In the genomic region with DNA sequence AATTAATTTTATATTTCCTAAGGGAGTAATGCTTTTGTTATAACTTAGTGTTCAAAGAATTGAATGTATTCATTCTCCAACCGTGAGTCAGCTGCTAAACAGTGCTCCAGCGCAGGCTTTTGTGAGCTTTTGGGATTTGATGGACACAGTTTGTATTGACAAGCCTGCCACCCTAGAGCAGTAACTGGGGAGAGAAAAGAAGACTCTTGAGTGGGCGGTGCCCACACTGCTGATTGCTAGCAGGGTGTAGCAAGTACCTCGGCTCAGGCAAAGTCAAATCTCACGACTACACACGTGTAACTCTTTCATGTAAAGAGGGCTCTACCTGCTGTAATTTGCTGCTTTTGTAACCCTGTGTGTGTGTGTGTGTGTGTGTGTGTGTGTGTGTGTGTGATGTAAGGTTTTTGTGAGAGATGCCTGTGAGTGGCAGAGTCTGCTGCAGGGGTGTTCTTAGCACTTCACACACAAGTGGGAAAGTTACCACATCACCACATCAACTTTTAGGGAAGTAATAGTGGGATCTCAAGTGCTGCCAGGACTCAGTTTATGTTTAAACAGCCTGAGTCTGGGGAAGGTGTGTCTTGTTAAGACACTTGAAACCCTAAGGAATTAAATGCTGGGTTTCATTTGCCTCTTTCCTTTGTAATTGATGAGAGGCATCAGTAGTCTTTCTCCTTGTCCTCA, we compare ENCODE assay signal across 8 mouse cellular contexts. TPM values are rescaled to one million over a fixed set of nuclear protein-coding genes. Genes with fewer than 3 reads are reported as not detected.
A peak's percentile ranks its signal among the peaks of the same experiment; 100 is the strongest.
DNase-seq lines count a peak whose midpoint lies in the region; ATAC-seq lines count a peak whose summit lies in the region.

No protein-coding gene starts in this region.

- 0 out of 2 replicates have a peak overlapping the region, but pooled peaks have one; percentile 21 for H3K9ac ChIP-seq in embryonic facial prominence, embryonic 14.5 days (ENCODE audit: low read depth, low read length)
- H3K9ac ChIP-seq in kidney, embryonic 15.5 days, result no peak overlapping the region; the same call in 1 of the 2 replicates
- 0 out of 2 replicates have a peak overlapping the region, but pooled peaks have one; percentile 3 for H3K9ac ChIP-seq in midbrain, embryonic 13.5 days (replicated peaks)

- H3K9me3 ChIP-seq in embryonic facial prominence, embryonic 14.5 days (ENCODE audit: control insufficient read depth, low read length), result 0 out of 2 replicates have a peak, but pooled peaks cover 4% of the 10 kb centered on the region
- H3K9me3 ChIP-seq in kidney, embryonic 15.5 days (replicated peaks), result no peaks in the 10 kb centered on the region
- 0 out of 2 replicates have a peak, but pooled peaks cover 2% of the 10 kb centered on the region for H3K9me3 ChIP-seq in midbrain, embryonic 13.5 days

- 41% methylated on average over 6 of the region's 6 CpGs for WGBS in embryonic facial prominence, embryonic 14.5 days
- WGBS in kidney, embryonic 15.5 days, result 24% methylated on average over 6 of the region's 6 CpGs
- WGBS in midbrain, embryonic 13.5 days, result 6% methylated on average over 6 of the region's 6 CpGs

- peak; percentile 29 for DNase-seq in embryo, embryonic 10 days (ENCODE audit: low spot score)
- no peak for DNase-seq in embryo, embryonic 9.5 days (ENCODE audit: extremely low spot score)
- DNase-seq in embryonic facial prominence, embryonic 14.5 days (ENCODE audit: low spot score), result no peak
- DNase-seq in heart, adult 18-20 months, result no peak

- H3K36me3 ChIP-seq in embryonic facial prominence, embryonic 14.5 days (ENCODE audit: control insufficient read depth, insufficient read depth, low read length), result no peaks in the 10 kb centered on the region
- no peaks in the 10 kb centered on the region for H3K36me3 ChIP-seq in kidney, embryonic 15.5 days
- no peaks in the 10 kb centered on the region for H3K36me3 ChIP-seq in midbrain, embryonic 13.5 days

- no peak for ATAC-seq in embryonic facial prominence, embryonic 14.5 days (ENCODE audit: low read depth)
- no peak for ATAC-seq in kidney, embryonic 15.5 days (replicated peaks; ENCODE audit: low FRiP score)
- ATAC-seq in midbrain, embryonic 13.5 days, result no peak
- no peak for ATAC-seq in frontal cortex, adult (ENCODE audit: low TSS enrichment)
- no peak for ATAC-seq in monocyte, adult 5-6 weeks (replicated peaks; ENCODE audit: insufficient number of reproducible peaks, low FRiP score, low TSS enrichment, poor library complexity, severe bottlenecking)

- H3K4me3 ChIP-seq in embryonic facial prominence, embryonic 14.5 days (ENCODE audit: low read depth, low read length), result no peak overlapping the region
- no peak overlapping the region for H3K4me3 ChIP-seq in kidney, embryonic 15.5 days (replicated peaks)
- H3K4me3 ChIP-seq in midbrain, embryonic 13.5 days (replicated peaks), result peak overlapping the region; percentile 18

- no peak overlapping the region; the same call in 1 of the 2 replicates for H3K27ac ChIP-seq in embryonic facial prominence, embryonic 14.5 days (replicated peaks; ENCODE audit: low read depth, low read length)
- H3K27ac ChIP-seq in kidney, embryonic 15.5 days, result peak overlapping the region; percentile 55
- peak overlapping the region; percentile 45; the same call in 1 of the 2 replicates for H3K27ac ChIP-seq in midbrain, embryonic 13.5 days

- H3K4me1 ChIP-seq in embryonic facial prominence, embryonic 14.5 days (ENCODE audit: control insufficient read depth, insufficient read depth, low read length), result peaks cover 30% of the 10 kb centered on the region
- H3K4me1 ChIP-seq in kidney, embryonic 15.5 days, result peaks cover 46% of the 10 kb centered on the region
- peaks cover 41% of the 10 kb centered on the region for H3K4me1 ChIP-seq in midbrain, embryonic 13.5 days (replicated peaks)

- H3K27me3 ChIP-seq in embryonic facial prominence, embryonic 14.5 days (replicated peaks; ENCODE audit: control insufficient read depth, insufficient read depth, low read length), result no peaks in the 10 kb centered on the region
- no peaks in the 10 kb centered on the region for H3K27me3 ChIP-seq in kidney, embryonic 15.5 days
- H3K27me3 ChIP-seq in midbrain, embryonic 13.5 days, result no peaks in the 10 kb centered on the region

- peak overlapping the region; percentile 27 for H3K4me2 ChIP-seq in embryonic facial prominence, embryonic 14.5 days (ENCODE audit: low read depth, low read length)
- H3K4me2 ChIP-seq in kidney, embryonic 15.5 days, result peak overlapping the region; percentile 32
- H3K4me2 ChIP-seq in midbrain, embryonic 13.5 days (replicated peaks), result peak overlapping the region; percentile 39

RNA-seq across cellular contexts. Expression of gene Bpgm, which starts 2.8 kb away (rescaled TPM):
- polyA plus RNA-seq in embryonic facial prominence, embryonic 14.5 days (2014; fragmentation: Nextera tagmentation; extraction: Ambion mirVana), result 46.5 and 48.7 TPM in 2 replicates
- polyA plus RNA-seq in kidney, embryonic 15.5 days (2015; fragmentation: Nextera tagmentation; extraction: Ambion mirVana), result 43.7 and 45.2 TPM in 2 replicates
- polyA plus RNA-seq in midbrain, embryonic 13.5 days (2015; fragmentation: Nextera tagmentation; extraction: Ambion mirVana), result 93.7 and 101 TPM in 2 replicates
- total RNA-seq in heart, adult 18-20 months (2021), result 10 to 100 TPM; 43.9 to 47.8 TPM
- 32.1 to 201 TPM (median 172 TPM) in 3 replicates for total RNA-seq in monocyte, adult 5-6 weeks (2017)
